ENCODE assay signal across 8 mouse cellular contexts in the genomic region with DNA sequence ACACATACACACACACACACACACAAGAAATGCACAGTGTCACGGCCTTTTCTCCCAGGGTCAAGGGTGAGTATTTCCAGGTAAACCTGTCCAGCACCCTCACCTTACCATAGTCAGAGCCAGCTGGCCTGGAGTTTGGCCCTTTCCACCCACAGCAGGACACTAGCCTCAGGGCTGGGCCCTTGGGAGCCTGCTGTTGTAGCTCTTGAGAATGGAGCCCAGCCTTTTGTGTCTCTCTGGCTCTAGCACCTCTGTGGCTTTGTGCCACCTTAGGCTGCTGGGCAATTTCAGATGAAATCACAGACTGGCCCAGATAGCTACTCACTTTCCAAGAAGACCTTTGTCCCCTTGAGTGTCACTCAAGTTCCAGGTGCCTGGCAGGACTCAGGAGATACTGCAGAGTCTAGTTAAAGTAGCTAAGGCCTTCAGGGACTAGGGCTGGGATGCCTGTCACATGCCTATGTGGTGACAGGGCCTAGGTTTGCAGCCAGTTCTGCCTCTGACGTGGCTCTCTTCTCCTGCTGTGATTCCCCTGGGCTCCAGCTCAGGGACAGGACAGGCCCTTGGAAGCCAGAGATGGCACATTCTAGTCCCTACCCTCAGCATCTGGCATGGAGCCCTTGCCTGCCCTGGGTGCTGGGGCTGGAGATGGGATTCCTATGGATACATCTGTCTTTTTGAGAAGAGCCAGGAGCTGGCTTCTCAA. TPM values are rescaled to one million over a fixed set of nuclear protein-coding genes. Genes with fewer than 3 reads are reported as not detected.
A peak's percentile ranks its signal among the peaks of the same experiment; 100 is the strongest.
DNase-seq lines count a peak whose midpoint lies in the region; ATAC-seq lines count a peak whose summit lies in the region.

No protein-coding gene starts in this region.

- peak overlapping the region; percentile 41; the same call in 1 of the 2 replicates for H3K9ac ChIP-seq in midbrain, embryonic 14.5 days (replicated peaks; ENCODE audit: low read length)

- peak overlapping the region; percentile 95 for H3K27ac ChIP-seq in forebrain, embryonic 10.5 days
- peak overlapping the region; percentile 94 for H3K27ac ChIP-seq in midbrain, embryonic 14.5 days (replicated peaks; ENCODE audit: low read depth, low read length)

- H3K4me1 ChIP-seq in forebrain, embryonic 10.5 days: peaks cover 54% of the 10 kb centered on the region
- H3K4me1 ChIP-seq in midbrain, embryonic 14.5 days (ENCODE audit: control insufficient read depth, insufficient read depth, low read length): peaks cover 32% of the 10 kb centered on the region

- ATAC-seq in midbrain, embryonic 14.5 days (ENCODE audit: low FRiP score, low TSS enrichment): no peak
- no peak for ATAC-seq in erythroblast, adult 5-6 weeks (replicated peaks; ENCODE audit: low FRiP score, poor library complexity, severe bottlenecking)

- 81% methylated on average over 2 of the region's 2 CpGs for WGBS in forebrain, embryonic 10.5 days
- WGBS in midbrain, embryonic 14.5 days: 60% methylated on average over 2 of the region's 2 CpGs

- H3K4me3 ChIP-seq in forebrain, embryonic 10.5 days: peak overlapping the region; percentile 50
- H3K4me3 ChIP-seq in midbrain, embryonic 14.5 days (replicated peaks; ENCODE audit: low read depth, low read length): peak overlapping the region; percentile 21; the same call in 1 of the 2 replicates

- H3K36me3 ChIP-seq in forebrain, embryonic 10.5 days (replicated peaks): peaks cover 47% of the 10 kb centered on the region
- peaks cover 36% of the 10 kb centered on the region for H3K36me3 ChIP-seq in midbrain, embryonic 14.5 days (ENCODE audit: control insufficient read depth, insufficient read depth, low read length)

- DNase-seq in adrenal gland, postnatal 10 days: peak; percentile 74
- no peak for DNase-seq in forebrain, embryonic 10.5 days (ENCODE audit: extremely low spot score, low spot score)
- DNase-seq in heart, postnatal 36 days: peak; percentile 56 to 68
- DNase-seq in midbrain, embryonic 14.5 days: no peak
- DNase-seq in liver: no peak
- no peak for DNase-seq in gastrocnemius, postnatal 4 days (ENCODE audit: low spot score in 2 of 2)
- DNase-seq in left cerebral cortex, adult 9 months (ENCODE audit: low spot score in 2 of 2): no peak

- H3K27me3 ChIP-seq in forebrain, embryonic 10.5 days (ENCODE audit: poor library complexity, severe bottlenecking): no peaks in the 10 kb centered on the region
- no peaks in the 10 kb centered on the region for H3K27me3 ChIP-seq in midbrain, embryonic 14.5 days (ENCODE audit: control insufficient read depth, insufficient read depth, low read length)

- H3K9me3 ChIP-seq in forebrain, embryonic 10.5 days: no peaks in the 10 kb centered on the region
- H3K9me3 ChIP-seq in midbrain, embryonic 14.5 days (ENCODE audit: control insufficient read depth, low read length): no peaks in the 10 kb centered on the region

- peak overlapping the region; percentile 49 for H3K4me2 ChIP-seq in midbrain, embryonic 14.5 days (ENCODE audit: low read length)

- intact Hi-C loops in heart, postnatal 36 days (cut with DNase I): loop anchor here (5.0 kb wide), 1 partner anchor 39 kb away; no protein-coding TSS in a partner anchor

RNA-seq across cellular contexts. Expression of gene Tmem120a, which starts 17.5 kb away (rescaled TPM):
- 10 to 100 TPM; 61.7 to 68.2 TPM for total RNA-seq in adrenal gland, postnatal 10 days (2021)
- 54.5 and 61.6 TPM in 2 replicates for polyA plus RNA-seq in forebrain, embryonic 10.5 days (2016; fragmentation: Nextera tagmentation; extraction: Ambion mirVana)
- total RNA-seq in heart, postnatal 36 days (2021): 10 to 100 TPM; 12.9 to 18.3 TPM
- polyA plus RNA-seq in midbrain, embryonic 14.5 days (2014; fragmentation: Nextera tagmentation; extraction: Ambion mirVana): 76.8 and 79.8 TPM in 2 replicates
- total RNA-seq in gastrocnemius, postnatal 4 days (2021): 10 to 100 TPM; 11.9 to 15.8 TPM
- 0.58 and 5.4 TPM in 2 replicates for total RNA-seq in erythroblast, adult 5-6 weeks (2015; ENCODE audit: low replicate concordance)
- 6.0 and 8.7 TPM in 2 replicates for total RNA-seq in erythroblast, adult 5-6 weeks (2017; ENCODE audit: low replicate concordance)

RNA-seq across cellular contexts. Expression of gene Styxl1, which starts 51.4 kb away (rescaled TPM):
- under 1 TPM; 0.27 to 0.73 TPM for total RNA-seq in adrenal gland, postnatal 10 days (2021)
- 0.25 TPM in 1 of 2 replicates, not detected in the other for polyA plus RNA-seq in forebrain, embryonic 10.5 days (2016; fragmentation: Nextera tagmentation; extraction: Ambion mirVana)
- not detected for total RNA-seq in heart, postnatal 36 days (2021)
- 0.23 and 0.63 TPM in 2 replicates for polyA plus RNA-seq in midbrain, embryonic 14.5 days (2014; fragmentation: Nextera tagmentation; extraction: Ambion mirVana)
- total RNA-seq in gastrocnemius, postnatal 4 days (2021): under 1 TPM; 0.47 to 0.49 TPM
- total RNA-seq in erythroblast, adult 5-6 weeks (2015; ENCODE audit: low replicate concordance): not detected in 2 replicates
- not detected in 2 replicates for total RNA-seq in erythroblast, adult 5-6 weeks (2017; ENCODE audit: low replicate concordance)

RNA-seq across cellular contexts. Expression of gene Mdh2, which starts 51.5 kb away (rescaled TPM):
- 1,000 to 10,000 TPM; 1,052 to 1,158 TPM for total RNA-seq in adrenal gland, postnatal 10 days (2021)
- polyA plus RNA-seq in forebrain, embryonic 10.5 days (2016; fragmentation: Nextera tagmentation; extraction: Ambion mirVana): 573 and 579 TPM in 2 replicates
- 1,000 to 10,000 TPM; 1,890 to 1,983 TPM for total RNA-seq in heart, postnatal 36 days (2021)
- 573 and 587 TPM in 2 replicates for polyA plus RNA-seq in midbrain, embryonic 14.5 days (2014; fragmentation: Nextera tagmentation; extraction: Ambion mirVana)
- 100 to 1,000 TPM; 712 to 717 TPM for total RNA-seq in gastrocnemius, postnatal 4 days (2021)
- 106 and 152 TPM in 2 replicates for total RNA-seq in erythroblast, adult 5-6 weeks (2015; ENCODE audit: low replicate concordance)
- total RNA-seq in erythroblast, adult 5-6 weeks (2017; ENCODE audit: low replicate concordance): 47.2 and 55.1 TPM in 2 replicates

RNA-seq across cellular contexts. Expression of gene Por, which starts 57.0 kb away (rescaled TPM):
- total RNA-seq in adrenal gland, postnatal 10 days (2021): 100 to 1,000 TPM; 175 to 226 TPM
- 118 TPM in 2 replicates for polyA plus RNA-seq in forebrain, embryonic 10.5 days (2016; fragmentation: Nextera tagmentation; extraction: Ambion mirVana)
- 10 to 100 TPM; 69.8 to 76.4 TPM for total RNA-seq in heart, postnatal 36 days (2021)
- polyA plus RNA-seq in midbrain, embryonic 14.5 days (2014; fragmentation: Nextera tagmentation; extraction: Ambion mirVana): 96.8 and 106 TPM in 2 replicates
- 10 to 100 TPM; 39.2 to 41.9 TPM for total RNA-seq in gastrocnemius, postnatal 4 days (2021)
- 8.8 and 9.0 TPM in 2 replicates for total RNA-seq in erythroblast, adult 5-6 weeks (2015; ENCODE audit: low replicate concordance)
- total RNA-seq in erythroblast, adult 5-6 weeks (2017; ENCODE audit: low replicate concordance): 9.9 and 14.5 TPM in 2 replicates

Comparison
In these comparisons a context has a peak if more than half of its experiments do, and no peak if none do; other contexts are left out.
1. DNase-seq: peak in adrenal gland, postnatal 10 days (single experiment) and heart, postnatal 36 days (2 of 2); none in forebrain, embryonic 10.5 days (single experiment), midbrain, embryonic 14.5 days (single experiment), liver (single experiment), gastrocnemius, postnatal 4 days (0 of 2) and left cerebral cortex, adult 9 months (0 of 2).
2. RNA of gene Mdh2, which starts 51.5 kb away (total RNA-seq): 1,890 to 1,983 TPM in heart, postnatal 36 days, 1,052 to 1,158 TPM in adrenal gland, postnatal 10 days and 712 to 717 TPM in gastrocnemius, postnatal 4 days; 47.2 to 152 TPM in erythroblast, adult 5-6 weeks; every median in the first group is over 4 times any median in the second.